Mouse (Mus musculus): Measurements from ENCODE around the gene Glipr1. TPM values are rescaled to one million over a fixed set of nuclear protein-coding genes. Genes with fewer than 3 reads are reported as not detected.

The Glipr1 gene
- polyA plus RNA-seq, 1 experiment from 2014 or later = 11.8 TPM

DNA sequence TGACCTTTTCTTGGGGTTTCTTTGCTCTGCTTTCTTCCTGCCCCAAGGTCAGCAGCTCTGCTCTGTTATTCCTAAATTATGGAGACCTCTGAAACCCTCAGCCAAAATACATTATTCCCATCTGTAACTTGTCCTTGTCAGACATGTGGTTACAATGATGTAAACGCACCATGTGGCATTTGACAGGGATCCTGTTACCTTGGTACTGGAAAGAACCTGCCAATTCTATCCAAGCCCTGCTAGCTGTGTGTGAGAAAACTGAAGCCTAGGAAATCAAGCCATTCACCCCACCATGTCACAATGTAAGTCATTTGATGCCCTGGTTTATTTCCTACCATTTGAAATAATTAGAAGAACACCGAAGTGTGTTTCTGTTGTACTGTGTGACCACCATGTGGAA is 46.6 kb downstream of the Glipr1 start:
- Histone ChIP-seq H3K27me3 (replicated peaks; ENCODE audit: control insufficient read depth, insufficient read depth, low read length) (no peaks in the 10 kb centered on the region), H3K4me2 (replicated peaks; ENCODE audit: low read depth) (no peak overlapping the region), H3K9me3 (ENCODE audit: control insufficient read depth) (no peaks in the 10 kb centered on the region), H3K27ac (ENCODE audit: low read depth, low read length) (no peak overlapping the region), H3K4me3 (ENCODE audit: low read depth, low read length) (no peak overlapping the region), H3K36me3 (ENCODE audit: control insufficient read depth, insufficient read depth) (no peaks in the 10 kb centered on the region), H3K9ac (ENCODE audit: low read depth, low read length) (no peak overlapping the region), H3K4me1 (replicated peaks; ENCODE audit: control insufficient read depth, insufficient read depth, low read length) (no peaks in the 10 kb centered on the region)
- TF ChIP-seq CTCF (IDR thresholded peaks at IDR 0.05; ENCODE audit: low read depth) = no peak
- WGBS = 85% methylated on average over 2 of the region's 2 CpGs
- ATAC-seq = no peak

DNA sequence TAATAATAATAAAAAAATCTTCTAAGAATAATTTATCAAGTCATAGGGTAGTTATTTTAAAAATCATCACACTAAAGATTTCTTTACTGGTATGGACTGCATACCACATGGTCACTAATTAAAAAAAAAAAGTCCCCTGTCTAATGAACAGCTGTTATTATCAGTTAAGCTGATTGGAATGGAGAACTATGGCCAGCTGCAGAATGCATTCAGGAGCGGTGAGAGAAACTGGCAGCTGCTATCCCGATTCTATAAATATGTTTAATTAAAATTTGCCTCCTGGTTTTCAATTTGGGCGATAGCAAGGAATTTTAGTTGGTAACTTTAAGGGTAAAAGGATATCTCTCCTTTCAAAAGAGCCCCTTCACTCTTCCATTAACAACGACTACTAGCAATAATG is 53.4 kb downstream of the Glipr1 start:
- no peaks in the 10 kb centered on the region for H3K36me3 ChIP-seq (ENCODE audit: control insufficient read depth, insufficient read depth)
- H3K9ac ChIP-seq (ENCODE audit: low read depth, low read length) = no peak overlapping the region
- WGBS = 63% methylated on average over 4 of the region's 4 CpGs
- no peak for ATAC-seq
- H3K27ac ChIP-seq (ENCODE audit: low read depth, low read length) = no peak overlapping the region
- H3K4me1 ChIP-seq (replicated peaks; ENCODE audit: control insufficient read depth, insufficient read depth, low read length) = no peaks in the 10 kb centered on the region
- no peaks in the 10 kb centered on the region for H3K27me3 ChIP-seq (replicated peaks; ENCODE audit: control insufficient read depth, insufficient read depth, low read length)
- H3K4me2 ChIP-seq (replicated peaks; ENCODE audit: low read depth) = no peak overlapping the region
- no peak overlapping the region for H3K4me3 ChIP-seq (ENCODE audit: low read depth, low read length)
- H3K9me3 ChIP-seq (ENCODE audit: control insufficient read depth) = no peaks in the 10 kb centered on the region
- no peak for TF ChIP-seq CTCF (IDR thresholded peaks at IDR 0.05; ENCODE audit: low read depth)

GRCm38 (mm10) chr10:111948041-111948440 is 54.4 kb downstream of the Glipr1 start:
- no peak overlapping the region for H3K4me3 ChIP-seq (ENCODE audit: low read depth, low read length)
- ATAC-seq = no peak
- H3K36me3 ChIP-seq (ENCODE audit: control insufficient read depth, insufficient read depth) = no peaks in the 10 kb centered on the region
- H3K9me3 ChIP-seq (ENCODE audit: control insufficient read depth) = no peaks in the 10 kb centered on the region
- H3K27me3 ChIP-seq (replicated peaks; ENCODE audit: control insufficient read depth, insufficient read depth, low read length) = no peaks in the 10 kb centered on the region
- H3K27ac ChIP-seq (ENCODE audit: low read depth, low read length) = no peak overlapping the region
- H3K9ac ChIP-seq (ENCODE audit: low read depth, low read length) = no peak overlapping the region
- H3K4me2 ChIP-seq (replicated peaks; ENCODE audit: low read depth) = no peak overlapping the region
- 100% methylated on average over 1 of the region's 1 CpGs for WGBS
- no peaks in the 10 kb centered on the region for H3K4me1 ChIP-seq (replicated peaks; ENCODE audit: control insufficient read depth, insufficient read depth, low read length)
- no peak for TF ChIP-seq CTCF (IDR thresholded peaks at IDR 0.05; ENCODE audit: low read depth)

DNA sequence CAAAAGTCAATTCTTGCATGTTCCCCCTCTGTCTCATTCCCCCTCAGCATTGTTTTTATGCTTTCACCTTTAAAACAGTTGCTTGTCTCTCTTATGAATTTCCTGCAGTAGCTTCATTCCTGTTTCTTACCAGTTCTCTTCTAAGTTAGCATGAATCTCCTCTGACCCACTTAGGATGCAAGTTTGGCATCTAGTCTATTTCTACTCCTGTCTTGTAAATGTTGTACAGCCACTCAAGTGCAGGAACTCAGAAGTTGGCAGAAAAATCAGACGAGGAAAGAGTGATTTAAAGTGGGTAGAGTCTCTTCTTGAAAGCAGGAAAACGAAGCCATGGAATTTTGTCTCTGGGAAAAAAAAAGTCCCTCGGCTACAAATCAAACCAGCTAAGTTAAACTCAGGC is 56.9 kb downstream of the Glipr1 start:
- Histone ChIP-seq H3K27me3 (replicated peaks; ENCODE audit: control insufficient read depth, insufficient read depth, low read length) (no peaks in the 10 kb centered on the region), H3K27ac (ENCODE audit: low read depth, low read length) (no peak overlapping the region), H3K9ac (ENCODE audit: low read depth, low read length) (no peak overlapping the region), H3K4me1 (replicated peaks; ENCODE audit: control insufficient read depth, insufficient read depth, low read length) (no peaks in the 10 kb centered on the region), H3K4me2 (replicated peaks; ENCODE audit: low read depth) (no peak overlapping the region), H3K9me3 (ENCODE audit: control insufficient read depth) (no peaks in the 10 kb centered on the region), H3K4me3 (ENCODE audit: low read depth, low read length) (no peak overlapping the region), H3K36me3 (ENCODE audit: control insufficient read depth, insufficient read depth) (no peaks in the 10 kb centered on the region)
- 58% methylated on average over 3 of the region's 3 CpGs for WGBS
- no peak for ATAC-seq
- no peak for TF ChIP-seq CTCF (IDR thresholded peaks at IDR 0.05; ENCODE audit: low read depth)

GRCm38 (mm10) chr10:111943026-111943425 is 59.4 kb downstream of the Glipr1 start:
- H3K36me3 ChIP-seq (ENCODE audit: control insufficient read depth, insufficient read depth) = no peaks in the 10 kb centered on the region
- 74% methylated on average over 7 of the region's 7 CpGs for WGBS
- H3K27me3 ChIP-seq (replicated peaks; ENCODE audit: control insufficient read depth, insufficient read depth, low read length) = no peaks in the 10 kb centered on the region
- no peak overlapping the region for H3K4me3 ChIP-seq (ENCODE audit: low read depth, low read length)
- no peak overlapping the region for H3K4me2 ChIP-seq (replicated peaks; ENCODE audit: low read depth)
- no peak overlapping the region for H3K27ac ChIP-seq (ENCODE audit: low read depth, low read length)
- no peak overlapping the region for H3K9ac ChIP-seq (ENCODE audit: low read depth, low read length)
- no peaks in the 10 kb centered on the region for H3K9me3 ChIP-seq (ENCODE audit: control insufficient read depth)
- no peaks in the 10 kb centered on the region for H3K4me1 ChIP-seq (replicated peaks; ENCODE audit: control insufficient read depth, insufficient read depth, low read length)
- ATAC-seq = no peak
- TF ChIP-seq CTCF (IDR thresholded peaks at IDR 0.05; ENCODE audit: low read depth) = no peak

- Histone ChIP-seq H3K27me3 (replicated peaks; ENCODE audit: control insufficient read depth, insufficient read depth, low read length) (no peaks in the 10 kb centered on the region), H3K4me1 (replicated peaks; ENCODE audit: control insufficient read depth, insufficient read depth, low read length) (no peaks in the 10 kb centered on the region), H3K9ac (ENCODE audit: low read depth, low read length) (no peak overlapping the region), H3K27ac (ENCODE audit: low read depth, low read length) (no peak overlapping the region), H3K4me2 (replicated peaks; ENCODE audit: low read depth) (no peak overlapping the region), H3K36me3 (ENCODE audit: control insufficient read depth, insufficient read depth) (no peaks in the 10 kb centered on the region), H3K4me3 (ENCODE audit: low read depth, low read length) (no peak overlapping the region), H3K9me3 (ENCODE audit: control insufficient read depth) (no peaks in the 10 kb centered on the region)
- WGBS = 52% methylated on average over 5 of the region's 5 CpGs
- TF ChIP-seq CTCF (IDR thresholded peaks at IDR 0.05; ENCODE audit: low read depth) = no peak
- ATAC-seq = no peak
These were observed 65.3 kb downstream of the Glipr1 start for GRCm38 (mm10) chr10:111937146-111937534.

Measured in intestine, postnatal 0 days (tissue).